Mouse (Mus musculus): Measurements from ENCODE around the gene Ech1.

DNA sequence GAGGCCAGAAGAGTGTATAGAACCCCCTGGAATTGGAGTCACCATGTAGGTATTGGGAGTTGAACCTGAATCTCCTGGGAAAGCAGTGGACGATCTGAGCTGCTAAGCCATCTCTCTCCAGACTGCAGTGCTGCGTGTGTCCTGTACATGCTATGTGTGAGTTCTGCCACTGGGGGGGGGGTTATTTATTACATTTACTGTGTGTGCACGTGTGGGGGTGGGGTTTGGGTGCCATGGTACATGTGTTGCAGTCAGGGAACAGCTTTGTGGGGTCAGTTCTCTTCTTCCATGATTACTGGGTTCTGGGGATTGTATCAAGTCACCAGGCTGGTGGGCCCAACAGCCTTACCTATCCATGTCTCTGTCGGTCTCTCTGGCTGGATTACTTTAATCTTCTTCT, 18.1 kb upstream of the Ech1 start:
- TF ChIP-seq MYOG (IDR thresholded peaks at IDR 0.05; ENCODE audit: control insufficient read depth in 1 of 3, insufficient read depth in 1 of 3, insufficient read length in 2 of 3, low read depth in 2 of 3), result no peak
- TF ChIP-seq POLR2A (IDR thresholded peaks at IDR 0.05; ENCODE audit: insufficient read length, low read depth), result no peak

Measured in myocyte (in vitro differentiated cells).